In the genomic region with DNA sequence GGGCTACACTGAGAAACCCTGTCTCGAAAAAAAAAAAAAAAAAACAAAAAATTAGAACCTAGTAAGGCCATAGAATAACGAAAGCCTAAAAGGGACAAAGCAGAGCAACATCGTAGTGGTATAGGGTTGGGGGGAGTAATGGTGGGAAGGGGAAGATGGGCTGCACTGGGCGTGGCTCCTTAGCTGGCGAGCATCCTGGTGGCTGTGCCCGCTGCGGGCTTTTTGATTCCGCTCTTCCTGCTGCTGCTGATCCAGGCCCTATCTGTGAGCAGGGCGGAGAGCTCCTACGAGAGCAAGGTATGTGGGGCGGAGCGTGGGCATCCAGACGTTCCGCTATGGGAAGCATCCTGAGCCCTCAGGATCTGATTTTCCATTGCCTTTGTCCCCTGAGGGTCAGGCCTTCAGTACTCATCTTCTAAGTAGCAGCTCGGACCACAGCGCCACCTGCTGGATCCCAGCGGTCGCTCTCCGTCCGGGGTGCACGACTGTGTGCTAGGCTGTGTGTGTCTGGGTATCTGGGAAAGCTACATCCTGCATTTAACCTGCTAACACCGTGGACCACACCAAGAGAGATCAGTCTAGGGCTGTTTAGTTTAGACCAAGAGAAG, we compare ENCODE assay signal across 8 mouse cellular contexts. TPM values are rescaled to one million over a fixed set of nuclear protein-coding genes. Genes with fewer than 3 reads are reported as not detected.
A peak's percentile ranks its signal among the peaks of the same experiment; 100 is the strongest.
DNase-seq lines count a peak whose midpoint lies in the region; TF ChIP-seq lines count a peak whose summit lies in the region.

No protein-coding gene starts in this region.

- no peak overlapping the region for H3K9ac ChIP-seq in MEL (ENCODE audit: control insufficient read depth, low read depth, low read length, poor library complexity, severe bottlenecking)

- WGBS in cerebellum, adult 2 months = 5% methylated on average over 22 of the region's 22 CpGs
- WGBS in hindbrain, embryonic 10.5 days = 9% methylated on average over 22 of the region's 22 CpGs

- DNase-seq in MEL (ENCODE audit: low read depth, low spot score) = peak; percentile 84
- DNase-seq in cerebellum, adult 2 months = peak; percentile 86 to 93
- peak; percentile 88 for DNase-seq in forelimb bud, embryonic 11.5 days (ENCODE audit: low read depth, low spot score)
- DNase-seq in hindbrain, embryonic 10.5 days (ENCODE audit: low spot score) = peak; percentile 91
- DNase-seq in layer of hippocampus, postnatal 14 days (ENCODE audit: low spot score in 2 of 2) = peak; percentile 85 to 86
- peak; percentile 89 for DNase-seq in lung, postnatal 14 days
- peak; percentile 96 for DNase-seq in retina, embryonic 14.5 days (ENCODE audit: low spot score)
- DNase-seq in thymus, postnatal 36 days = peak; percentile 81 to 86

- TF ChIP-seq RAD21 in MEL (IDR thresholded peaks at IDR 0.05; ENCODE audit: low read depth, low read length) = peak; percentile 97

- H3K36me3 ChIP-seq in MEL (ENCODE audit: control insufficient read depth in 1 of 2, insufficient read depth in 2 of 2, low read length in 2 of 2) = no peaks in the 10 kb centered on the region
- H3K36me3 ChIP-seq in hindbrain, embryonic 10.5 days = no peaks in the 10 kb centered on the region

- H3K27ac ChIP-seq in MEL (ENCODE audit: control insufficient read depth, low read depth, low read length) = no peak overlapping the region
- H3K27ac ChIP-seq in cerebellum, adult 2 months (ENCODE audit: insufficient read depth, low read length) = no peak overlapping the region
- peak overlapping the region; percentile 87 for H3K27ac ChIP-seq in hindbrain, embryonic 10.5 days

- TF ChIP-seq EP300 in MEL (IDR thresholded peaks at IDR 0.05; ENCODE audit: low read depth in 1 of 2, low read length in 2 of 2) = no peak

- TF ChIP-seq POLR2A in MEL (IDR thresholded peaks at IDR 0.05; ENCODE audit: control insufficient read depth in 1 of 2, insufficient read depth in 1 of 2, low read depth in 1 of 2, low read length in 2 of 2, poor library complexity in 1 of 2) = no peak
- no peak for TF ChIP-seq POLR2A in cerebellum, adult 2 months (IDR thresholded peaks at IDR 0.05; ENCODE audit: borderline replicate concordance, insufficient read depth, low read length)

- H3K79me2 ChIP-seq in MEL (ENCODE audit: control insufficient read depth, insufficient read depth, low read length, poor library complexity) = no peaks in the 10 kb centered on the region

- H3K4me1 ChIP-seq in MEL (ENCODE audit: control insufficient read depth in 1 of 2, insufficient read depth in 2 of 2, low read length in 2 of 2) = no peaks in the 10 kb centered on the region
- no peaks in the 10 kb centered on the region for H3K4me1 ChIP-seq in cerebellum, adult 2 months (ENCODE audit: control insufficient read depth, insufficient read depth, low read length)
- H3K4me1 ChIP-seq in hindbrain, embryonic 10.5 days (replicated peaks) = no peaks in the 10 kb centered on the region; the same call in 1 of the 2 replicates

- H3K4me3 ChIP-seq in MEL (ENCODE audit: control insufficient read depth in 1 of 2, insufficient read depth in 1 of 2, low read depth in 2 of 2, low read length in 2 of 2) = no peak overlapping the region
- H3K4me3 ChIP-seq in cerebellum, adult 2 months (replicated peaks; ENCODE audit: insufficient read depth, low read depth, low read length) = peak overlapping the region; percentile 88
- peak overlapping the region; percentile 50 for H3K4me3 ChIP-seq in hindbrain, embryonic 10.5 days

- peak; percentile 95 to 99 (median 98) for TF ChIP-seq CTCF in MEL (IDR thresholded peaks at IDR 0.05 in 2 of 3, conservative IDR thresholded peaks at IDR 0.05 in 1 of 3; ENCODE audit: control insufficient read depth in 1 of 3, insufficient read depth in 1 of 3, low read depth in 2 of 3, low read length in 3 of 3, poor library complexity in 1 of 3, severe bottlenecking in 1 of 3)
- TF ChIP-seq CTCF in cerebellum, adult 2 months (IDR thresholded peaks at IDR 0.05; ENCODE audit: borderline replicate concordance, insufficient read depth, low read depth, low read length) = peak; percentile 98

- H3K9me3 ChIP-seq in MEL (replicated peaks; ENCODE audit: insufficient read depth, low read length) = no peaks in the 10 kb centered on the region
- H3K9me3 ChIP-seq in hindbrain, embryonic 10.5 days = no peaks in the 10 kb centered on the region

- H3K27me3 ChIP-seq in MEL (ENCODE audit: control insufficient read depth in 1 of 2, insufficient read depth in 2 of 2, low read length in 2 of 2) = no peaks in the 10 kb centered on the region
- H3K27me3 ChIP-seq in cerebellum, adult 2 months (ENCODE audit: control insufficient read depth, insufficient read depth, low read length) = no peaks in the 10 kb centered on the region
- H3K27me3 ChIP-seq in hindbrain, embryonic 10.5 days (ENCODE audit: insufficient read depth, poor library complexity, severe bottlenecking) = peaks cover 15% of the 10 kb centered on the region; the same call in 1 of the 2 replicates

TF ChIP-seq in MEL, 35 proteins besides CTCF, POLR2A, EP300 and RAD21:
- peak; percentile 99 for TF ChIP-seq ZC3H11A (IDR thresholded peaks at IDR 0.05; ENCODE audit: low read depth, low read length)
- no peak for TF ChIP-seq RCOR1 (IDR thresholded peaks at IDR 0.05; ENCODE audit: low read depth, low read length)
- peak; percentile 98 for TF ChIP-seq SMC3 (IDR thresholded peaks at IDR 0.05; ENCODE audit: low read depth, low read length)

RNA-seq across cellular contexts. Expression of a gene that starts 3.5 kb away (rescaled TPM):
- 0.58 TPM in 1 of 2 replicates, not detected in the other for total RNA-seq in MEL (2012; rRNA removed)
- 1 to 10 TPM in 1 of 2 experiments, not detected in 1; 1.4 TPM for polyA plus RNA-seq in MEL (2012; ENCODE audit: insufficient read depth in 1 of 2, insufficient read length in 2 of 2, low read depth in 1 of 2, low replicate concordance in 2 of 2, missing spikeins in 1 of 2)
- polyA plus RNA-seq in cerebellum, adult 2 months (2012; rRNA removed) = not detected in 2 replicates
- not detected in 2 replicates for polyA plus RNA-seq in hindbrain, embryonic 10.5 days (2016; fragmentation: Nextera tagmentation; extraction: Ambion mirVana)
- not detected for total RNA-seq in layer of hippocampus, postnatal 14 days (2021)

RNA-seq across cellular contexts. Expression of a gene that starts 11.9 kb away (rescaled TPM):
- 3.3 and 4.6 TPM in 2 replicates for total RNA-seq in MEL (2012; rRNA removed)
- 10 to 100 TPM in 1 of 2 experiments, not detected in 1; 14.5 TPM for polyA plus RNA-seq in MEL (2012; ENCODE audit: insufficient read depth in 1 of 2, insufficient read length in 2 of 2, low read depth in 1 of 2, low replicate concordance in 2 of 2, missing spikeins in 1 of 2)
- 0.03 and 0.05 TPM in 2 replicates for polyA plus RNA-seq in cerebellum, adult 2 months (2012; rRNA removed)
- polyA plus RNA-seq in hindbrain, embryonic 10.5 days (2016; fragmentation: Nextera tagmentation; extraction: Ambion mirVana) = 0.20 and 0.44 TPM in 2 replicates
- total RNA-seq in layer of hippocampus, postnatal 14 days (2021) = not detected

Comparison
In these comparisons a context has a peak if more than half of its experiments do, and no peak if none do; other contexts are left out.
1. H3K4me3 ChIP-seq: peak in cerebellum, adult 2 months (single experiment) and hindbrain, embryonic 10.5 days (single experiment); none in MEL (0 of 2).
2. Peak in every context shown above with its lines, with median percentiles within 50 percentile points of each other: DNase-seq.